Mouse (Mus musculus) T-helper 1 cell (primary cell): ENCODE results near the gene Eif3i.

Experiments
- in situ Hi-C: fragments of 300-600 bp; cut with MboI, MseI; formaldehyde crosslinking; loops from one replicate; pipeline ENCODE4 v1.15.1; 2025; ENCODE audit warnings: high pct_unique_total_duplicates

The Eif3i gene

DNA sequence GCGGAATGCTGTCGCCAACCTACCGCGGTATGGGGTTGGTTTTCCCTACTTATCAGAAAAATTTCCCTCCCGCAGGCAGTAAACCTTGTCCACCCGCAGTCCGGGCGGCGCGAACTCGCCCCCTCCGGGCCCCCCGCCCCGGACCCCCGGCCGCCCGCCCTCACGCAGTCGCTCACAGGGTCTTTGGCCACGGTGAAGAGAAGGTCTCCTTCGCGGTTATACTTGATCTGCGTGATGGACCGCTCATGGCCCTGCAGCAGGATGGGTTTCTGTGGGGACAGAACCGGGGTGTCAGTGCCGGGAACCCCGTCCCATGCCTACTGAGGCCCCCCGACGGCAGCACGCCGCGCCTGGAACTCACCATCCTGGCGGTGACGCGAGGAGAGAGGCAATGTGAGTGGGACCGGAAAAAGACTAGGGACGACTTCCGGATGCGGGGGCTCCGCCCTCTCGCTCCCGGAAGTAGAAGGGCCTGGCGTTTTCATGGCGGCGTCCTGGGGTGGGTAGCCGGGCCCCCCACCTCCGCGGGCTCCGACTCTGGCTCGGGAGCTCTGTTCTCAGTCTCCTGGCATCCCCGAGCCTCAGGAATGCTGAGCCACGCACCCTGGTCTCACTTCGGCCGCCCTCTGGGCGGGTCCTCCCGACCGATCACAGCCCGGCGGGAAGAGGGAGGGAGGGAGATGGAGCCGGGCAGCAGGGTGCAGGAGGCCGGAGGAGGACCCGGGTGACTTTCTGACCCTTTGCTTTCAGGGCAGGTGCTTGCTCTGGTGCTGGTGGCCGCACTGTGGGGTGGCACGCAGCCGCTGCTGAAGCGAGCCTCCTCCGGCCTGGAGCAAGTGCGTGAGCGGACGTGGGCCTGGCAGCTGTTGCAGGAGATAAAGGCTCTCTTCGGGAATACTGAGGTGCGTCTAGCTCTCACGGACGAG lies at the start of gene Eif3i, which contains the start of gene Tmem234:
Eif3i (minus strand) TSS at position 416 of the 926 bp plus-strand sequence.
Tmem234 (plus strand) TSS at position 436 of the 926 bp plus-strand sequence.
- in situ Hi-C loops: no loop called here

DNA sequence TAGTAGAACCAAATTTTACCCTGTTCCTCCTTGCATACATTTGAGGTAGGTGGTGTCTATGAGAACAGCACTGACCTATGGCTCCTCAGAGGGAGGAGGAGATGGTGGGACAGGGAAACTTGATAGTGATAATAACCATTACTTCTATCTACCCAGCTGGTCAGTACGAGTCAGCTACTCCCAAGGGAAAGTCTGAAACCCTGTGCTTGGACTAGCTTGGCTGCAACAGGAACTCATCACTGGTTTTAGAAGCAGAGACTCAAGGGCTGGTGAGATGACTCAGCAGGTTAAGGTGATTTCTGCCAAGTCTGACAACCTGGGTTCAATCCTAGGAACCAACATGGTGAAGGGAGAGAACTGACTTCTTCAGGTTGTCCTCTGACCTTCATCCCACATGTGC lies 48.2 kb upstream of the Eif3i start:
- in situ Hi-C loops: no loop called here

DNA sequence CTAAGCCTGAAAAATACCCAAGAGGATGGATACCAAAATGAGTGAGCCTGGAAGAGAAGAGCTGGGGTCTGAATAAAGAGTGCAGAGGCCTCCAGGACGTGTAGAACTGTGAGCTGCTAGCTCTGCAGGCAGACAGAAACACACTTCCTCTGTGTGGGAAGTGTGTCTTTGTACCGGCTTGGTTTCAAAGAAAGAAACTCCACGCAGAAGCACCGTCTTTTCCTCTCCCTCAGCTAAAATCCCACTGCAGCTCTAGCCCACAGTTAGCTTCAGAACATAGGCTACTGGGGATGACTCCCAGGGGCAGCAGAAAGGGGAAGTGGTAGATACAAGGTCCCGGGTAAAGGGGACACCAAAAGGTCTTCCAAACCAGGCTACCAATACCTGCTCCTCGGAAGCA lies 44.8 kb upstream of the Eif3i start:
- in situ Hi-C loops: no loop called here

DNA sequence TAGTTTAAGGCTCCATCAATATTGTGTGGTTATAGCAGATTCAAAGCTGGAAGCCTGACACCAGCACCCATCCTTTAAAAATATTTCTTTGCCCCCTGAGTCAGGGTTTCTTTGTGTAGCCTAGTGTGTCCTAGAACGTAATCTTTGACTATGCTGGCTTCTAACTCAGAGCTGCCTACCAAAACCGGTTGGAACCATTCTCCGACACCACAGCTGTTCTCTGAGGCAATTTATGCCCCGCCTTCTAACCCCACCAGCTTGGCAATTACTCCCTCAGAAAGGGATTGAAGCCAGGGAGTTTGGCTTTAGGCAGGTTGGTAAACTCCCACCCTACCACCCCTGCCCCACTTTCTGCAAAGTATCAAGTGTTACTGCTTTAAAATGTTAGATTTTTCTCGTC lies 41.3 kb upstream of the Eif3i start:
- in situ Hi-C loops: no loop called here

DNA sequence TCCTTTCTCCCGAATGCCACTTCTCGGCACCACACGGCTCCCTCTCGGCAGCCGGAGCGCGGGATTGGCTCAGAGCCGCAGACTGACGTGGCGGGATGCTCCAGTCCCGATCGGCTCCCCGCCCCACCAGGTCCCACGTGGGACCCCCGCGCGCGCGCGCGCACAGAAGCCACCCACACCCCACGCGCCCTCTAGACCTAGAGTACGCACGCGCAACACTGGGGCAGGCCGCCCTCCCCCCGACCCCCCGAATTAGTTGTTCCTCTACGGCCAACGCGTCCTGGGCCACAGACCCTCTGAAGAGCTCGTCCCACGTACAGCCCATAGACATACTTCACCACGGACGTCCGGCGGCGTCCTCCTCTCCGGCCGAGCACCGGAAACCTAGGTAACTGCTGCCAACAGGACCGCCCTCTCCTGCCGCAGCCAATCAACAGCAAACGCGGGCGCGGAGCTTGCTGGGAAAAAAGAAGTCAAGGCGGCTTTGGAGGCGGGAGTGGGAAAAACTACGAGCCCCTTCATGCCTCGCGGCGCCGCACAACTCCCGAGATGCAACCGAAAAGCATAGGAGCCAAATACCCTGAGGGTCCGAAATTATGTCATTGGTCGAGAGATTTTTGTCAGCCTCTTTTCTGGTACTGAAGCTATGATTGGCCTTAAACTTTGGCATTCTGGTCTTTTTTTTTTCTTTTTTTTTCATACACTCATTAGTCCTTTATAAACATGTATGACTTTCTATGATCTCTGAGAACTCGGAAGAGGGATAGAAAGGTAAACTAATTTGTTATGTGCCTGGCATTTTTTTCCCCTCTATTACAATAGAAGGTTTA lies 40.4 kb upstream of the Eif3i start, which contains the start of gene Txlna:
Txlna (minus strand) TSS at position 428 of the 830 bp plus-strand sequence.
- in situ Hi-C loops: no loop called here

DNA sequence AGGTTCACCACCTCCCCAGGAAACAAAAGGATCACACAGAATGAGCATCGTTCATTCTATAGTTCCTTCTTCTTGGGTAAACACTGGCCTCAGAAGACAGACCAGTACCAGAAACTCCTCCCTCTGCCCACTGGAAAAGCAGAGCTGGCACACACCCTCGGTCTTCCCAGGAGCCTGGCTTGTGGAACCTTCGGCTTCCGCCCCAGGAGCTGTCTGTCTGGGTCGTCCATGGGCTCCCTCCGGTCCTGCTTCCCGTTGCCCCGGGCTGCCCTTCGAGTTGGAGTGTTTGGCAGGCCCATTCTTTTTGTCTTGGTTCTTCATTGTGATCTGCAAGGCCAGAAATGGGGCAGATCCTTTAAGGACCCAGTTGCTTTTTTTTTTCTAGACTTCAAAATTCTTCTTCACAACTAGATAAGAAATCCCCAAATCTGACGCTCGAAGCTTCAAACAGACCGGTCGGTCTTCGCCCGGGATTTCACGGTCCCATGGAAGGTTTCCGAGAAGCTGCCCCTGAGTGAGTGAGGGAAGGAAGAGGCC lies 39.7 kb upstream of the Eif3i start:
- in situ Hi-C loops: no loop called here

DNA sequence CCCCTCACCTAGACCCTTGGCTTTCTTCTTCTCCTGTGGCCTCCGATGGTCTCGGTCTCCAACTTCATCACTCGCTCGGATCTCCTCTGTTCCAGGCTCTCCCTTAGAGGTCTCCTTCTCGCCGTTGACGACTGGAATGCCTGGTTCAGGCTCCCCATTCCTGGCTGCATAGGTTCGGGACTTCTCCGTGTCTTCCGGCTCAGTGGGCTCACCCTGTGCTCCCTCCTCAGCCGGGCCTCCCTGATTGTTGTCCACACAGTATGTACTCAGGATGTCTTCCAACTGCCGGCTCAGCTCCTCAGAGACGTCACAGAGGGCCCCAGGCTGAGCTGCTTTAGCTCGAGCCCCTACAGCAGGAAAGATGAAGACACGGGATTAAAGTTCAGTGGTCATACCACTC lies 38.8 kb upstream of the Eif3i start:
- in situ Hi-C loops: no loop called here

DNA sequence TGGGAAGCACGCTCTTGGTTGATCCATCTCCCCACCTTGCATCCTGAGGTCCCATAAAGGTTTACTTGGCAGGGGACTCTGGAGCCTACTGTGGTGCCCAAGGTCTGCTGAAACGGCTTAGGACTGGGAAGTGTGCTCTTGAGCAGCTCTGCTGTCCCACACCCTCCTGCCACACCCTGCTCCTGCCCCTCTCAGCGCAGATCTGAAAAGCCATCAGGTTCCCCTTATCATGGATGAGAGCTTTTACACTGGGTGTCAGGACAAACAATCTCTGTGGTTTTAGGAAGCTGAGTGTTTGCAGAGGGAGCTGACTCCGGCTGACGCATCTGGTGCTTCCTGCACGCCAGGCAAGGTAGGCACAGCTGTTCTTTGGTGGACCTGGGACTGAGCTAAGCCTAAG lies 33.4 kb upstream of the Eif3i start:
- in situ Hi-C loops: no loop called here

DNA sequence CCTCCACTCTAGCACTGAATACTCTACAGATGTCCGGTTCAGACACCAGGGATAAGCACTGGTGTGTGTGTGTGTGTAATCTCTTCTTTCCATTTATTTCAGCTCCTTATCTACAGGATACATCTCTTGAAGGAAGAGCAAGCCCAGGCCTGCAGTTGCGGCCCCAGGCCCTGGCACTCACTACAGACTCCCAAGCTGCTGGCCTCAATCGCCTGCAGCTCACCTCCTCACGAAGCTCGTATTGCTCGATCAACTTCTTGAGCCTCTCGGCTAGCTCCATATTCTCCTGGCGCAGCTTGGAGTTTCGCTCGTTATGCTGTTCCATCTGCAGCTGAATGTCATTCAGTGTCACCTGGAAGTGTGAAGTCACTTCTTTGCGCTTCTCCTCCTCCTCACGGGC lies 31.4 kb upstream of the Eif3i start:
- in situ Hi-C loops: no loop called here

DNA sequence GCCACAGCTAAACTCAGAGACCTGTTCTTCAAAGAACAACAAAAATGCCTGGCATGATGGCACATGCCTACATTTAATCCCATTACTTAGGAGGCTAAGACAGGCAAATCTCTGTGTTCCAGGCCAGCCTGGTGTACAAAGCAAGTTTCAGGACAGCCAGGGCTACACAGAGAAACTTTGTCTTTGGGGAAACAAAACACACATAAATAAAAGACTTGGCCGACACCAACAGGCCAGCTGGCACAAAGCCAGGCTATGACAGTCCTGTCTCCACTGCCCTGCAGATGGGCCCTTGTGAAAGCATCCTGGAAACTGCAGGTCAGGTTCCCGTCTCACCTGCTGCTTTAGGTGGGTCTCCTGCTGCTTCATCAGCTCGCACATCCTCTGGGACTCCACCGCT lies 30.5 kb upstream of the Eif3i start:
- in situ Hi-C loops: no loop called here

DNA sequence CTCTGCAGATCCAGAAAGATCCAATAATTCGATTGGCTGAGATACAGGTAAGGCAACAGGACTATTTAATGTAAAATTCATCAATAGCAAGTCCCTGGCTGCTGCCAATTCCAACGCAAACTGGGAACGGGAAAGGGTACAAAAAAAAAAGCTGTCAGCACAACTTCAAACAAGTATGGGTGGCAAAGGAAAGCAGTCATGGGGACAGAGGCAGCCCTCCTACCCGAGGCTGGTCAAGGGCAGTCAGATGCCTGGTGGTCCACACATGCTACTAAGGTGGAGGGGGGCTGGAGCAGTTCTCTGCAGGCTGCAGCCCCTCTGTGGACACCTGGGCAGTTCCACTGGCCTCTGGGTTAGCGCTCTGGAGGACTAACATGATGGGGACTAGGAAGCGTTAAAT lies 25.6 kb upstream of the Eif3i start:
- in situ Hi-C loops: no loop called here

DNA sequence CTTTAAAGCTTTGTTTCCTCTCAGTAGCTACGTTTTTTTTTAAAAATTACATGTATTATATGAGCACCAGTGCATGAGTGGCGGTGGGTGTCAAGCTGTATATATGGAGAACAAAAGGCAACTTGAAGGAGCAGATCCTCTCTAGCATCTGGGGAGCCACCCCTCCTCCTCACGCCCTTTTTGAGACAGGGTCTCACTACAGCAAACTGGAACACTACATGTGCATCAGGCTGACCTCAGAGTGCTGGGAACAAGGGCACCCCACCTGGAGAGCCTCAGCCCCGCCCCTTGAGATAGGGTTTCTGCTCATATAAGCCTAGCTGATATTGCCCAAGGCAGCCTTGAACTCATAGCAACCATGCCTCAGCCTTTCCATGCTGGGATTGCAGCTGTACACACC lies 25.0 kb upstream of the Eif3i start:
- in situ Hi-C loops: no loop called here

DNA sequence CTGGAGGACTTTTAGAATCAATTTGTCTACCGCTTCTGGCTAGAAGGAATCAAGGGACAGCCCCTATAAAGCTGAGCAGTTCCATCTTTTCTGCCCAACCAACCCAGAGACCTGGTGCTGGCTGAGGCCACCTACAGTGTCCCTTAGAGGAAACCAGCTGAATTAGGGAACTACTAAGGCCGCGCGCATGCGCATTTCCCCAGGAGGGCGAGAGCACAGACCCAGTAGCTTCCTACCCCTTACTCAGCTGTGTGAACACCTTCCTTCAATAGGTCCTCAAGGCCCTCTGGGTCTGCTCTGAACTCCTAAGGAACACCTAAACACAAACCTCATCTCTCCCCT lies 24.6 kb upstream of the Eif3i start:
- in situ Hi-C loops: no loop called here

DNA sequence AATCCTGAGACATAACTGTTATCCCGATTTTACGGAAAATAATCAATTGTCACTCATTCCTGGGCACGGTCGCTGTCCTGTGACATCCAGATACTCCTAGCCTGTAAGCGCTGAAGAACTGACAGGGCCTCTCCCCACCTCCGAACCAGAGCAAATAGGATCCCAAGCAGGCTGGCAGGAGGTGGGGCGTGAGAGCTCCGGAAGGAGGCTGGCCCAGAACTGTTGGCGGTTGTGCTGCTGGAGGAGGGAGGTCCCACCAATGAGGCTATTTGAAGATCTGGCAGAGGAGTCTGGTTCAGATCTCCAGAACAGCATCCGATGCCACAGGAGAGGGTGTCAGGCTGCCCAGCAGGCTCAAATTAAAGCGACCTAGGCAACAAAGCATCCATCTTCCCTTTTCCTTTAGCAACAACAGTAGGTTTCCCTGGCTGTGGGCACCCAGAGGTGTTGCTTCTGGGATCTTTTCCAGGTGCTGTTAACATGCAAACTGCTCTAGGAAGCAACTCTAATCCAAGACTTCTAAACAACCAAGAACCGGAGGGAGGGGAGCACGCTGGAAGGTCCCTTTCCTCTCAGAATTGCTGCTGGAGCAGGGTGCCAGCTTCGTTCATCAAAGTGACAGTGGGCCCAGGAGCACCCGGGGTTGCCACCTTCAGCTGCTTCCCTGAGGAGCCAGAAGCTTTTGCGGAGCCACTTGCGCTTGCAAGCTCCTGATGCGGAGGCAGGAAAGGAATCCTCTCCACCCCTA lies 24.0 kb upstream of the Eif3i start:
- in situ Hi-C loops: no loop called here

DNA sequence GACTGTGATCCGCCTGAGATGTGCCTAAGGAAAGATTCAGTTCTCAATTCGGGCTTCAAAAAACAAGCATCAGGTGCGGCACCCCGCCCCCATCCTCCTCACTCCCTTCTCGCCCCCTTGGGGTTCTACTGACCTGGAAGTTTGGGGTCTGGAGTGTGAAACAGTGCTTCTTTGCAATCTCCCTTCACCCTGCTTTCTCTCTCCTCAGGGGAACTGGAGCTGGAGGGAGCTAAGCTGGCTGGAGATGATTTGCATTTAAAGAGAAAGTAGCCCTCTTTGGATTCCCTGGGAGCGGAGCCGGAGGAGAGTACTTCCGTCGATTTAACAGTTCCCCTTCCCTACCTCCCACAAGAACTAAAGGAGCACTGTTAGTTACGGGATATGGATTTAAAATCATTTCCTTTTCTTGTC lies 23.2 kb upstream of the Eif3i start, which contains the start of gene Ccdc28b:
Ccdc28b (minus strand) TSS at position 267 of the 411 bp plus-strand sequence.
- in situ Hi-C loops: no loop called here

DNA sequence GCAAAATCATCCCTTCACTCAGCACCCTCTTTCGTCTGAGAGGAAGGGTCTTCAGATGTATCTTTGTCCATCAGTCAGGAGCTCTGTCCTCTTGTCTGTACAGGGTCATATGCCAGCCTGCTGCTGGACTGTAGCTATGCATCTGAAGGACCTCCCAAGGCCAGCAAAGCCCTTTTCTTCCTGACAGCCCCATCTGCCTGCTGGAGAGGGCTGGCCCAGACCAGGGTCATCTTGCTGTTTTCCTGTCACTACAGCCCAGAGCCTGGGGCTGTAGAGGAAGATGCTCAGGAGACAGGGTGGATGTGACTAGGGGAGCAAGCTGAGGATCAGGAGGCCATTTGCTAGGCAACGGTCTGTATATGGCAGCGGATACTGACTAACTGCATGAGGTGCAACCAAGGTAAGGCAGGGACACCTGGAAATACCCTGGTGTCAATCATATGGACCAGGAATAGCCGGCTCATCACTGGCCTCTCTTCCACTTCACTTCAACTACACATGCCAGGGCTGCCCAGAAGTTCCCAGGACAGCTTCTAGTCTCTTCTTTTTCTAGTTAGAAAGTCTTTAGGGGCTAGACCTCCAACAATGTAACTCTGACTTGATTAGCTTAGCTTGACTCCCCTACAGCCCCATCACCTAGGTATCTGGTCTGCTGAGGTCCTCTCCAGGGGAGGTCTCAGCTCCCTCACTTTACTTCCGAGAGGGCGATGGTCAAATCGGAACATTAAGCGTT lies 22.5 kb upstream of the Eif3i start:
- in situ Hi-C loops: no loop called here

DNA sequence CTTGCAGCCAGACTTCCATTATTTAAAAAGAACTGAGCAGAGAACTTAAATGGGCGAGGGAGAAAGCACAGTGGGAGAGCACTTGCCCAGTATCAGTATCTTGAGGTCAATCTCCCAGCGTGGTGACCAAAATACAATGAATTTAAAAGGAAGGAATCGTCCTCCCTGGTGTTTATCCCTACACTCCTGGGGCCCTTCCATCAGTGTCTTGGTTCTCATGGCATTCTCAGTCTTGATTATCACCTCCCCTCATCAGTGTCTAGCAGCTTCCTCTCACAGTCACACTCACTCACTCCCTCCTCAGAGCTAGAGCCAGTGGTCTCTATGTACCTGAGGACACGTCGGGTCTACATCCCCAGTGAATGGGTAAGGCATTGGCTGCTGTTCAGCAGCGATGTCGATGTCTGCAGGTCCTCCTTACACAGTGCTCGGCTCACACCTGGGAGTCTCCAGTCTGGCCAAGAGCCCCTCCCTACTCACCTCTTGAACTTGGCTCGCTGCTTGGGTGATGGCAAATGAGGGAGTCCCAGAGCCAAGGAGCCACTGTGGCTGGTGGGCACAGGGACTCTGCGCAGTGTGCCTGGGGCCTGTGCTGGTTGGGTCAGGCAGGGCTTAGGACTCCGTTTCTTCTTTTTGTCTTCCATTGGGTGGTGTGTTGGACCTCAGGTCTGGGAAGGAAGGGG lies 21.8 kb upstream of the Eif3i start:
- in situ Hi-C loops: no loop called here

DNA sequence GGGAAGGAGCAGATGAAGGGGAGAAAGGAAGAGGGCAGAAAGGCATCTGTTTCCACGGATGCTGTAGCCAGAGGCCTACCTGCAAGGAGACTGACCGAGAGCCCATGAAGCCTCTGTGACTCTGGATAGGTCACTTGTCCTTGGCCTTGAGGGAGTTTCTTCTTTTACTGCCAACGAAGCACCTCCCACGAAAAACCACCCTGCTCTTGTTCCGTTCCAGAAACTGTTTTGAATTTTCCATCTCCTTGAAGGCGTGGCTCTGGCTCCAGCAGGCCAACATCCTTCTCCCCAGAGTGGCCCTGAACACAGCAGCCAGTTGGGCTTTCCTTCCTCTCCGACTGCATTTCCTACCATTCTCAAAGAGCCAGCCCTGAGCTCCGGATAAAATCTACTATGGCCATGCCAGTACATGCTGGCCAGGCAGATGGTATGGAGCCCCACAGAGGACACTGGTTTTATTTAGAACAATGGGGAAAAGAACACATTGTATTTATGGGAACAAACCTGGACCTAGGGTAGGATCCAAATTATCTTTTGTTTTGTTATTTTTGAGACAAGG lies 20.9 kb upstream of the Eif3i start:
- in situ Hi-C loops: no loop called here

DNA sequence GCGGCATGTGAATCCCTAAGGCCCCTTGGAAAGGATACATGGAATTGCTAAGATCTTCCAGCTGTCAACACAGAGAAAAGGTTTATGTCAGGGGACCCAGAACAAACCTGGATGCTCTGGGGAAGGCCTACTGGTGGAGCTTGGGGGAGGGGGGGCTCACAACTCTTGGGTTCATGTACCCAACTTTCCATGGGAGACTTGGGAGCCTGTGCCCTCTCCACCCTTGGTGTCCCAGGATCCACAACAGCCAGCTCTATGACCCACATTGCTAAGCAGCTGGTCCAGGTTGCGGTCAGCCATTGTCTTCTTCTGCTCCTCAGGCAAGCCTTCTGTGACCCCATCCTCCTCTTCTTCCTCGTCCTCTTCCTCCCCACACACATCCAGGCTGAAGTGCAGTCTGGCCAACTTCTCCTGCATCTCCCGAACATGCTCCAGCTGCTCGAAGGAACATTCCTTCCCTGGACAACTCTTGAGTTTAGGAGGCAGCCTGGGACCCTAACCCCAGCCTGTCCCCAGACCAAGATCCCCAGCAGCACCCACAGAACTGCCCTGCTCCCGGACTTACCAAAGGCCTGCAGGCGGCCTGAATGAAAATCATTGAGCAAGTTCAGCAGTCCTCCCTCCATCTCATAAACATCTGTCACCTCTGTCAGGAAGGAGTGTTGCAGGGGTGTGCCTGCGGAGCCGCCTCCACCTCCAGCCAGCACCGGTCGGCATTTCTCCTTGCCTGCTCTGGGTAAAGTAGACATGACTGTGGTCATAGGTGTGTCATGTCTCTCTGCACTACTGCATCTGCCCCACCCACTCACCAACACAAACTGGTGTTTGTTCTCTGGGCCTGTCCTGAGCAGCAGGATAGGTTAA lies 20.2 kb upstream of the Eif3i start:
- in situ Hi-C loops: no loop called here
